Mouse (Mus musculus) spleen, postnatal 0 days (tissue): ENCODE measurements around the gene Majin. TPM values are rescaled to one million over a fixed set of nuclear protein-coding genes. Genes with fewer than 3 reads are reported as not detected.

Experiments used
- microRNA counts: library from miRNA; unstranded; fragments of <30 nt; microRNA quantifications from one replicate; lab custom pipeline; 2015
- polyA plus RNA-seq: library from polyadenylated mRNA; unstranded; fragments of >200 nt; fragmentation: Nextera tagmentation; extraction: Ambion mirVana; gene quantifications from 2 replicates; pipeline ENCODE4 v1.2.1, GENCODE M21; 2015

Majin gene
- not detected in 2 replicates for polyA plus RNA-seq

DNA sequence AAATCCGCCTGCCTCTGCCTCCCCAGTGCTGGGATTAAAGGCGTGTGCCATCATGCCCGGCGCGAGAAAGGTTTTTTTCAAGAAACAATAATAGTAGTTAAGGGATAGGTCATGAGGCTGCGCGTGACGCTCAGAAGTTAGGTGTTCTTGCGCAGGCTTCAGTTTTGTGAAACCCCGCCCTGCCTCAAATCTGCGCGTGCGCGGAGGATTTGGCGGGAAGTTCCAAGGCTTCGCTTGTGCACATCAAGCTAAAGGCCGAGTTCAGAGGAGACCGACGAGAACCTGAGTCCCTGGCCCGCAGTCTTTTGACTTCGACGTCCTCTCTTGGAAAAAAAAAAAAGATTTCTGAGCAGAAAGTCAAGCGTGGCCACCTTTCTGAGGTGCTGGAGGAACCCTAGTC lies at the start of gene Majin:
Gene Majin, plus strand, starts transcription at position 258 of the 400 bp plus-strand sequence.

DNA sequence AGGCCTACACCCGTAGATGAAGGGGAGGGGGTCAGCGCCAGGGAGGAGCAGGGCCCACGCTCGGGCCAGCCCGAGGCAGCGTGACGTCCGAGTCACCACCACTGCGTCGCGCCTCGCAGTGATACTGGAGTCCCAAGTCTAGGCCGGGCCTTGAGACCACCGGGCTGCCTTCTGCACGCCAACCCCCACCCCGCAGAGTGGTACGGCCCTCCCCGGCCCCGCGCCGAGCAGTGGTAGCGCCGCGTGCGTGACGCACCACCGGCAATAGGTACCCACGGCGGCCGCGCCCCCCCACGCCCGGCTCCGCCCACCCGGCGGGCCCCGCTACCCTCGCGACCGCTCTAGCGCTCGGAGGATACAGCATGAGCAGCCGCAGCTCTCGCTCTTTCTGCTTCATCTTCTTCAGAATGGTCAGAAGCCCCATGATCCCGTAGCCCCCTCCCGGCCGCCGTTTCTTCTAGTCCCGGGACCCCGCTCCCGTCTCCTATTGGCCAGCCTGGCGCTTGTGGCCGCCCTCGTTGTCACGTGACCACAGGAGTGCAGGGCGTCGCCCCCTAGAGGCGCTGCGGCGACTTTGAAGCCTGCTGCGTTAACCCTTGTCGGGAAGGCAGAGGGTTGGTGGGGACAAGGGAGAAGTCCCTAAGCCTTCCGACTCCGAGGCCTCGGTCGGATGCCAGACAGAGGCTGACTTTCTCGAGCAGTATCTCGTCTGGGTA lies 43.4 kb upstream of the Majin start, which contains the start of gene Batf2:
Gene Batf2, plus strand, starts transcription at position 306 of the 716 bp plus-strand sequence.

GRCm38 (mm10) chr19:6141394-6141749 lies 42.8 kb upstream of the Majin start, which contains the start of gene Arl2:
Gene Arl2 (minus strand): TSS chr19:6141548.

GRCm38 (mm10) chr19:6226135-6226534 lies 41.9 kb downstream of the Majin start, which contains the start of gene Gpha2:
Gene Gpha2 (plus strand): TSS chr19:6226380.

GRCm38 (mm10) chr19:6235084-6236052 lies 51.2 kb downstream of the Majin start, which contains the start of gene Ppp2r5b:
Gene Ppp2r5b (minus strand): TSS chr19:6235872.

GRCm38 (mm10) chr19:6241274-6242107 lies 57.3 kb downstream of the Majin start, which contains the start of gene Atg2a:
Gene Atg2a (plus strand): TSS chr19:6241668.

MicroRNAs encoded within 50 kb of the gene (microRNA counts, 519-probe panel; counts per million panel counts)
- 88.3 counts per million for microRNA mmu-miR-192 (lab: Ali Mortazavi, UCI)

Other genes starting within 250 kb of the Majin start
- gene Pola2, start 220.2 kb upstream of the Majin start, polyA plus RNA-seq: 61.9 and 69.5 TPM in 2 replicates
- gene Slc22a20, start 198.2 kb upstream of the Majin start, polyA plus RNA-seq: 0.18 and 0.33 TPM in 2 replicates
- gene Capn1, start 168.5 kb upstream of the Majin start, polyA plus RNA-seq: 17.5 and 18.8 TPM in 2 replicates
- 13.7 and 15.3 TPM in 2 replicates for gene Syvn1, start 137.8 kb upstream of the Majin start, polyA plus RNA-seq
- 41.2 and 44.7 TPM in 2 replicates for gene Mrpl49, start 126.6 kb upstream of the Majin start, polyA plus RNA-seq
- 972 and 981 TPM in 2 replicates for gene Fau, start 126.5 kb upstream of the Majin start, polyA plus RNA-seq
- gene Znhit2, start 123.2 kb upstream of the Majin start, polyA plus RNA-seq: 24.3 and 28.5 TPM in 2 replicates
- gene Tm7sf2, start 116.0 kb upstream of the Majin start, polyA plus RNA-seq: 3.8 and 3.9 TPM in 2 replicates
- 37.6 and 41.3 TPM in 2 replicates for gene Vps51, start 107.2 kb upstream of the Majin start, polyA plus RNA-seq
- gene Tmem262, start 104.4 kb upstream of the Majin start, polyA plus RNA-seq: not detected in 2 replicates
- gene Gm28374, start 102.1 kb upstream of the Majin start, polyA plus RNA-seq: 0.28 and 0.61 TPM in 2 replicates
- gene Zfpl1, start 99.4 kb upstream of the Majin start, polyA plus RNA-seq: 30.3 and 32.0 TPM in 2 replicates
- gene Cdca5, start 99.4 kb upstream of the Majin start, polyA plus RNA-seq: 38.6 and 42.9 TPM in 2 replicates
- 0.21 and 0.32 TPM in 2 replicates for gene AC131692.1, start 90.0 kb upstream of the Majin start, polyA plus RNA-seq
- 0.34 and 0.40 TPM in 2 replicates for gene Naaladl1, start 78.6 kb upstream of the Majin start, polyA plus RNA-seq
- gene Sac3d1, start 65.7 kb upstream of the Majin start, polyA plus RNA-seq: 29.3 and 29.9 TPM in 2 replicates
- 31.6 and 32.1 TPM in 2 replicates for gene Snx15, start 56.1 kb upstream of the Majin start, polyA plus RNA-seq
- 0.96 and 1.0 TPM in 2 replicates for gene Batf2, start 43.4 kb upstream of the Majin start, polyA plus RNA-seq
- gene Arl2, start 42.8 kb upstream of the Majin start, polyA plus RNA-seq: 37.1 and 37.2 TPM in 2 replicates
- gene Gpha2, start 42.0 kb downstream of the Majin start, polyA plus RNA-seq: 0.17 and 0.22 TPM in 2 replicates
- gene Ppp2r5b, start 51.5 kb downstream of the Majin start, polyA plus RNA-seq: 5.0 and 6.2 TPM in 2 replicates
- gene Atg2a, start 57.3 kb downstream of the Majin start, polyA plus RNA-seq: 4.4 and 5.6 TPM in 2 replicates
- 66.5 and 75.4 TPM in 2 replicates for gene Ehd1, start 92.3 kb downstream of the Majin start, polyA plus RNA-seq
- 0.40 and 0.67 TPM in 2 replicates for gene Cdc42bpg, start 122.1 kb downstream of the Majin start, polyA plus RNA-seq
- 19.0 and 19.8 TPM in 2 replicates for gene Men1, start 150.6 kb downstream of the Majin start, polyA plus RNA-seq
- gene Map4k2, start 156.7 kb downstream of the Majin start, polyA plus RNA-seq: 13.0 and 20.0 TPM in 2 replicates
- gene Sf1, start 179.3 kb downstream of the Majin start, polyA plus RNA-seq: 66.4 and 69.6 TPM in 2 replicates
- 6.7 and 9.0 TPM in 2 replicates for gene Pygm, start 200.0 kb downstream of the Majin start, polyA plus RNA-seq
- 106 and 138 TPM in 2 replicates for gene Rasgrp2, start 215.0 kb downstream of the Majin start, polyA plus RNA-seq
- 0.66 and 0.89 TPM in 2 replicates for gene Nrxn2, start 234.3 kb downstream of the Majin start, polyA plus RNA-seq